Mouse (Mus musculus): Measurements from ENCODE around the gene Lrch1. TPM values are rescaled to one million over a fixed set of nuclear protein-coding genes. Genes with fewer than 3 reads are reported as not detected.

Gene Lrch1
- polyA plus RNA-seq, 1 experiment, result 64.7 TPM

- TF ChIP-seq CTCF (IDR thresholded peaks at IDR 0.05; ENCODE audit: insufficient read depth, low read depth, low read length) (no peak), POLR2A (IDR thresholded peaks at IDR 0.05; ENCODE audit: insufficient read depth, low read depth, low read length) (no peak)
- H3K27ac ChIP-seq (ENCODE audit: insufficient read depth, low read depth, low read length), result no peak overlapping the region
- no peak overlapping the region for H3K4me3 ChIP-seq (ENCODE audit: insufficient read depth, low read depth, low read length)
- H3K4me1 ChIP-seq (ENCODE audit: control insufficient read depth, insufficient read depth, low read length), result peaks cover 5% of the 10 kb centered on the region
- 79% methylated on average over 11 of the region's 11 CpGs for WGBS
Observed at GRCm38 (mm10) chr14:74811617-74812016, 136.1 kb downstream of the Lrch1 start.

- Histone ChIP-seq H3K4me3 (ENCODE audit: insufficient read depth, low read depth, low read length) (no peak overlapping the region), H3K27ac (ENCODE audit: insufficient read depth, low read depth, low read length) (no peak overlapping the region), H3K4me1 (ENCODE audit: control insufficient read depth, insufficient read depth, low read length) (0 out of 2 replicates have a peak, but pooled peaks cover 2% of the 10 kb centered on the region)
- 68% methylated on average over 1 of the region's 1 CpGs for WGBS
- no peak for TF ChIP-seq CTCF (IDR thresholded peaks at IDR 0.05; ENCODE audit: insufficient read depth, low read depth, low read length)
- TF ChIP-seq POLR2A (IDR thresholded peaks at IDR 0.05; ENCODE audit: insufficient read depth, low read depth, low read length), result no peak
Observed at GRCm38 (mm10) chr14:74801961-74802360, 145.7 kb downstream of the Lrch1 start.

- no peak overlapping the region for H3K4me3 ChIP-seq (ENCODE audit: insufficient read depth, low read depth, low read length)
- 0 out of 2 replicates have a peak, but pooled peaks cover 2% of the 10 kb centered on the region for H3K4me1 ChIP-seq (ENCODE audit: control insufficient read depth, insufficient read depth, low read length)
- TF ChIP-seq CTCF (IDR thresholded peaks at IDR 0.05; ENCODE audit: insufficient read depth, low read depth, low read length) (no peak), POLR2A (IDR thresholded peaks at IDR 0.05; ENCODE audit: insufficient read depth, low read depth, low read length) (no peak)
- WGBS, result 69% methylated on average over 16 of the region's 16 CpGs
- no peak overlapping the region for H3K27ac ChIP-seq (ENCODE audit: insufficient read depth, low read depth, low read length)
Observed at GRCm38 (mm10) chr14:74798063-74798890, 149.4 kb downstream of the Lrch1 start.

GRCm38 (mm10) chr14:74797386-74798062, 150.2 kb downstream of the Lrch1 start:
- Histone ChIP-seq H3K4me3 (ENCODE audit: insufficient read depth, low read depth, low read length) (no peak overlapping the region), H3K27ac (ENCODE audit: insufficient read depth, low read depth, low read length) (no peak overlapping the region), H3K4me1 (ENCODE audit: control insufficient read depth, insufficient read depth, low read length) (0 out of 2 replicates have a peak, but pooled peaks cover 2% of the 10 kb centered on the region)
- no peak for TF ChIP-seq POLR2A (IDR thresholded peaks at IDR 0.05; ENCODE audit: insufficient read depth, low read depth, low read length)
- TF ChIP-seq CTCF (IDR thresholded peaks at IDR 0.05; ENCODE audit: insufficient read depth, low read depth, low read length), result no peak
- 83% methylated on average over 10 of the region's 10 CpGs for WGBS

- Histone ChIP-seq H3K4me1 (ENCODE audit: control insufficient read depth, insufficient read depth, low read length) (peaks cover 4% of the 10 kb centered on the region; the same call in 1 of the 2 replicates), H3K4me3 (ENCODE audit: insufficient read depth, low read depth, low read length) (no peak overlapping the region), H3K27ac (ENCODE audit: insufficient read depth, low read depth, low read length) (no peak overlapping the region)
- 52% methylated on average over 12 of the region's 12 CpGs for WGBS
- TF ChIP-seq CTCF (IDR thresholded peaks at IDR 0.05; ENCODE audit: insufficient read depth, low read depth, low read length) (no peak), POLR2A (IDR thresholded peaks at IDR 0.05; ENCODE audit: insufficient read depth, low read depth, low read length) (no peak)
Observed at GRCm38 (mm10) chr14:74794931-74795330, 152.7 kb downstream of the Lrch1 start.

- H3K27ac ChIP-seq (ENCODE audit: insufficient read depth, low read depth, low read length), result no peak overlapping the region
- TF ChIP-seq CTCF (IDR thresholded peaks at IDR 0.05; ENCODE audit: insufficient read depth, low read depth, low read length) (no peak), POLR2A (IDR thresholded peaks at IDR 0.05; ENCODE audit: insufficient read depth, low read depth, low read length) (no peak)
- 88% methylated on average over 6 of the region's 6 CpGs for WGBS
Observed at GRCm38 (mm10) chr14:74792793-74793192, 154.9 kb downstream of the Lrch1 start.

GRCm38 (mm10) chr14:74790535-74790934, 157.1 kb downstream of the Lrch1 start:
- no peak for TF ChIP-seq POLR2A (IDR thresholded peaks at IDR 0.05; ENCODE audit: insufficient read depth, low read depth, low read length)
- no peak overlapping the region for H3K4me3 ChIP-seq (ENCODE audit: insufficient read depth, low read depth, low read length)
- WGBS, result 77% methylated on average over 5 of the region's 5 CpGs
- peaks cover 7% of the 10 kb centered on the region for H3K4me1 ChIP-seq (ENCODE audit: control insufficient read depth, insufficient read depth, low read length)
- H3K27ac ChIP-seq (ENCODE audit: insufficient read depth, low read depth, low read length), result no peak overlapping the region

More at GRCm38 (mm10) chr14:74792793-74793192, 154.9 kb downstream of the Lrch1 start:
- peaks cover 8% of the 10 kb centered on the region for H3K4me1 ChIP-seq (ENCODE audit: control insufficient read depth, insufficient read depth, low read length)
- H3K4me3 ChIP-seq (ENCODE audit: insufficient read depth, low read depth, low read length), result no peak overlapping the region

- peaks cover 7% of the 10 kb centered on the region for H3K4me1 ChIP-seq (ENCODE audit: control insufficient read depth, insufficient read depth, low read length)
- H3K27ac ChIP-seq (ENCODE audit: insufficient read depth, low read depth, low read length), result no peak overlapping the region
- 81% methylated on average over 8 of the region's 8 CpGs for WGBS
- no peak overlapping the region for H3K4me3 ChIP-seq (ENCODE audit: insufficient read depth, low read depth, low read length)
- TF ChIP-seq CTCF (IDR thresholded peaks at IDR 0.05; ENCODE audit: insufficient read depth, low read depth, low read length), result no peak
- no peak for TF ChIP-seq POLR2A (IDR thresholded peaks at IDR 0.05; ENCODE audit: insufficient read depth, low read depth, low read length)
Observed at GRCm38 (mm10) chr14:74788766-74789165, 158.9 kb downstream of the Lrch1 start.

GRCm38 (mm10) chr14:74787717-74788116, 160.0 kb downstream of the Lrch1 start:
- Histone ChIP-seq H3K4me3 (ENCODE audit: insufficient read depth, low read depth, low read length) (no peak overlapping the region), H3K4me1 (ENCODE audit: control insufficient read depth, insufficient read depth, low read length) (peaks cover 7% of the 10 kb centered on the region), H3K27ac (ENCODE audit: insufficient read depth, low read depth, low read length) (no peak overlapping the region)
- 51% methylated on average over 3 of the region's 3 CpGs for WGBS
- no peak for TF ChIP-seq POLR2A (IDR thresholded peaks at IDR 0.05; ENCODE audit: insufficient read depth, low read depth, low read length)
- no peak for TF ChIP-seq CTCF (IDR thresholded peaks at IDR 0.05; ENCODE audit: insufficient read depth, low read depth, low read length)
